8 mouse cellular contexts compared by ENCODE assay signal in genomic region chr5:64230061-64230466, GRCm38 (mm10).
DNase-seq lines count a peak whose midpoint lies in the region; ATAC-seq lines count a peak whose summit lies in the region.

No protein-coding gene starts in this region.

- no peaks in the 10 kb centered on the region for H3K9me3 ChIP-seq in heart, embryonic 14.5 days (ENCODE audit: control insufficient read depth, low read length)
- no peaks in the 10 kb centered on the region for H3K9me3 ChIP-seq in liver, embryonic 13.5 days (replicated peaks)
- H3K9me3 ChIP-seq in stomach, embryonic 14.5 days (ENCODE audit: control insufficient read depth, low read depth, low read length) = no peaks in the 10 kb centered on the region

- H3K27me3 ChIP-seq in heart, embryonic 14.5 days (ENCODE audit: control insufficient read depth, insufficient read depth, low read length) = no peaks in the 10 kb centered on the region
- no peaks in the 10 kb centered on the region for H3K27me3 ChIP-seq in liver, embryonic 13.5 days
- H3K27me3 ChIP-seq in stomach, embryonic 14.5 days (ENCODE audit: control insufficient read depth, insufficient read depth, low read length) = no peaks in the 10 kb centered on the region

- peak; percentile 84 for ATAC-seq in erythroid progenitor cell, adult 5-6 weeks (replicated peaks; ENCODE audit: low FRiP score, poor library complexity, severe bottlenecking)
- ATAC-seq in heart, embryonic 14.5 days (ENCODE audit: insufficient number of reproducible peaks, insufficient read depth, low FRiP score, low read depth) = peak; percentile 93
- ATAC-seq in liver, embryonic 13.5 days (ENCODE audit: low read depth) = peak; percentile 93
- ATAC-seq in stomach, embryonic 14.5 days (ENCODE audit: insufficient number of reproducible peaks, insufficient read depth, low FRiP score, low read depth) = peak; percentile 94

- peak overlapping the region; percentile 19 for H3K27ac ChIP-seq in brown adipose tissue, adult 24 weeks (replicated peaks; ENCODE audit: low read depth, low read length)
- peak overlapping the region; percentile 21 to 66; a peak in 3 of 4 replicates for H3K27ac ChIP-seq in heart, embryonic 14.5 days (replicated peaks in 1 of 2; ENCODE audit: control insufficient read depth in 1 of 2, insufficient read depth in 1 of 2, low read depth in 2 of 2, low read length in 2 of 2)
- peak overlapping the region; percentile 58; the same call in 1 of the 2 replicates for H3K27ac ChIP-seq in liver, embryonic 13.5 days
- peak overlapping the region; percentile 72 for H3K27ac ChIP-seq in stomach, embryonic 14.5 days (ENCODE audit: low read length)

- H3K4me1 ChIP-seq in brown adipose tissue, adult 24 weeks (ENCODE audit: control insufficient read depth, insufficient read depth, insufficient read length, low read length) = peaks cover 13% of the 10 kb centered on the region; the same call in 1 of the 2 replicates
- peaks cover 6 to 21% of the 10 kb centered on the region in 2 experiments for H3K4me1 ChIP-seq in heart, embryonic 14.5 days (ENCODE audit: control insufficient read depth in 2 of 2, insufficient read depth in 2 of 2, low read length in 2 of 2)
- H3K4me1 ChIP-seq in liver, embryonic 13.5 days (replicated peaks) = peaks cover 53% of the 10 kb centered on the region
- 0 out of 2 replicates have a peak, but pooled peaks cover 13% of the 10 kb centered on the region for H3K4me1 ChIP-seq in stomach, embryonic 14.5 days (ENCODE audit: control insufficient read depth, insufficient read depth, low read length)

- H3K9ac ChIP-seq in heart, embryonic 14.5 days (ENCODE audit: low read length) = peak overlapping the region; percentile 86
- H3K9ac ChIP-seq in liver, embryonic 13.5 days = peak overlapping the region; percentile 84
- peak overlapping the region; percentile 65 for H3K9ac ChIP-seq in stomach, embryonic 14.5 days (replicated peaks; ENCODE audit: low read depth, low read length)

- peak overlapping the region; percentile 91 for H3K4me2 ChIP-seq in heart, embryonic 14.5 days (ENCODE audit: low read length)
- peak overlapping the region; percentile 97 for H3K4me2 ChIP-seq in liver, embryonic 13.5 days
- peak overlapping the region; percentile 71 for H3K4me2 ChIP-seq in stomach, embryonic 14.5 days (replicated peaks; ENCODE audit: low read depth, low read length)

- WGBS in heart, embryonic 14.5 days = 0% methylated on average over 22 of the region's 48 CpGs
- under 1% methylated on average over 34 of the region's 48 CpGs for WGBS in liver, embryonic 13.5 days (ENCODE audit: insufficient replicate concordance)
- WGBS in stomach, embryonic 14.5 days = under 1% methylated on average over 36 of the region's 48 CpGs

- peak; percentile 61 to 69 for DNase-seq in CD8-positive naive resting alpha-beta T cell, adult 2 months (ENCODE audit: low read depth in 2 of 2, low spot score in 2 of 2)
- DNase-seq in kidney, postnatal 10 days = peak; percentile 98
- DNase-seq in liver, embryonic 13.5 days = peak; percentile 84
- peak; percentile 79 to 90 for DNase-seq in natural killer cell, adult 2 months (ENCODE audit: low spot score in 2 of 2)

- no peaks in the 10 kb centered on the region for H3K36me3 ChIP-seq in heart, embryonic 14.5 days (ENCODE audit: control insufficient read depth, insufficient read depth, low read length)
- no peaks in the 10 kb centered on the region for H3K36me3 ChIP-seq in liver, embryonic 13.5 days
- no peaks in the 10 kb centered on the region for H3K36me3 ChIP-seq in stomach, embryonic 14.5 days (ENCODE audit: control insufficient read depth, insufficient read depth, low read length)

- peak overlapping the region; percentile 68 for H3K4me3 ChIP-seq in brown adipose tissue, adult 24 weeks (ENCODE audit: insufficient read depth, low read depth, low read length)
- H3K4me3 ChIP-seq in heart, embryonic 14.5 days (ENCODE audit: control insufficient read depth in 1 of 2, insufficient read depth in 1 of 2, low read depth in 1 of 2, low read length in 2 of 2) = peak overlapping the region; percentile 67 to 78
- peak overlapping the region; percentile 74 for H3K4me3 ChIP-seq in liver, embryonic 13.5 days (replicated peaks)
- H3K4me3 ChIP-seq in stomach, embryonic 14.5 days (ENCODE audit: low read depth, low read length) = peak overlapping the region; percentile 73

Comparison
In these comparisons a context has a peak if more than half of its experiments do, and no peak if none do; other contexts are left out.
1. Peak in every context shown above with its lines: DNase-seq, ATAC-seq, H3K4me3 ChIP-seq and H3K27ac ChIP-seq.
2. H3K27ac ChIP-seq: peak in every context shown above with its lines; median percentile 72 in stomach, embryonic 14.5 days; 58 in liver, embryonic 13.5 days; 44 in heart, embryonic 14.5 days; 19 in brown adipose tissue, adult 24 weeks.